Mouse (Mus musculus): Measurements from ENCODE around the gene Hsd11b1. TPM values are rescaled to one million over a fixed set of nuclear protein-coding genes. Genes with fewer than 3 reads are reported as not detected.
"Not testable (repeated sequence)": the region's sequence is repeated elsewhere in the genome, so short reads cannot be mapped to it uniquely, and the experiment has no call there.

The Hsd11b1 gene
- polyA plus RNA-seq, 1 experiment from 2014 or later, result not detected

- H3K27me3 ChIP-seq (ENCODE audit: low read depth, poor library complexity, severe bottlenecking), result 0 out of 2 replicates have a peak, but pooled peaks cover 6% of the 10 kb centered on the region
- no peaks in the 10 kb centered on the region for H3K36me3 ChIP-seq
- H3K4me3 ChIP-seq, result peak overlapping the region; percentile 52
- 11% methylated on average over 24 of the region's 24 CpGs for WGBS
- peak; percentile 65 for DNase-seq (ENCODE audit: low spot score)
- H3K27ac ChIP-seq, result peak overlapping the region; percentile 81
- H3K4me1 ChIP-seq, result peaks cover 23% of the 10 kb centered on the region
- H3K9me3 ChIP-seq (replicated peaks), result no peaks in the 10 kb centered on the region
These were observed 8.5 kb upstream of the Hsd11b1 start for GRCm38 (mm10) chr1:193272137-193272915.

GRCm38 (mm10) chr1:193270965-193271763 lies 7.3 kb upstream of the Hsd11b1 start:
- Histone ChIP-seq H3K27me3 (ENCODE audit: low read depth, poor library complexity, severe bottlenecking) (0 out of 2 replicates have a peak, but pooled peaks cover 6% of the 10 kb centered on the region), H3K4me1 (peaks cover 23% of the 10 kb centered on the region), H3K27ac (no peak overlapping the region), H3K36me3 (no peaks in the 10 kb centered on the region), H3K9me3 (replicated peaks) (no peaks in the 10 kb centered on the region), H3K4me3 (no peak overlapping the region)
- DNase-seq (ENCODE audit: low spot score), result no peak
- WGBS, result 28% methylated on average over 6 of the region's 6 CpGs

- DNase-seq (ENCODE audit: low spot score), result no peak
- H3K4me3 ChIP-seq, result no peak overlapping the region
These were observed 1.9 kb upstream of the Hsd11b1 start for GRCm38 (mm10) chr1:193265734-193266133.

DNA sequence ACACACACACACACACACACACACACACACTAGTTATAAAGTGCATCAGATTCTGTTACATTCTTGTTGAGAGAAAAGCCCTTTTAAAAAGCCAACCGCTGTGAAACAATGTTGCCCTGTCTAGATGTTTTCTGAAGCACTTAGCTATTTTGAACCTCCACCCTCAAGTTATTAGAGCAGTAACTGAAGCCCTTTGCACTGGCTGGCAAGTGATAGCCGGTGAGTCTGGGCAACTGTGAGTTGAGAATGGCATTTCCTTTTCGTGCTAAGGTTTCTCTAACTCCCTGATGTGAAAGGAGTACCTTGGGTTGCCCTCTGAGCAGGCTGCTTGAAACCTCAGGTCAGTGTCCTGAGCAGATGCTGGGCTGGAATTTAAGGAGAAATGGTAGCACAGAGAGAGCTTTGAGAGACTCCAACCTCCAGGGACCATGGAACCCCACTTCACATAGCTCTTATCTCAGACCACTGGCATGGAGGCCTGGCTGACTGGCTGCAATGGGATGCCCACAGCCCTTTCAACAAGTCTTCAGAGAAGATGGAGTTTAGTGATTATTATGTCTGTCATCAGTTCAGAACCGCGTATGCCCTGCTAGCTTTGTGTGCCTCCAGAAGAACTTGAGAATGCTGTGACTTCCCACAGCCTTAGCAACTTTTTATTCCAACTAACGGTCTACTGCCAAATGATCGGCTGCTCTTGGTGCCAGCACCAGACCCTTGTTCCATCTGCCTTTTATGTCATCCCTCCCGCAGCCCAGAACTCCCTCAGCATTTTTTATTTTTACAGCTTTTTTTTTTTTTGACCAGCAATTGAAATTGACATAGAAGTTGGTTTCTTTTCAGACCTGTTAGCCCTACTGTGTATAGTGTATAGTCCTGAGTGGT lies 608 bp downstream of the Hsd11b1 start:
- Histone ChIP-seq H3K27me3 (ENCODE audit: low read depth, poor library complexity, severe bottlenecking) (no peaks in the 10 kb centered on the region), H3K9me3 (replicated peaks) (no peaks in the 10 kb centered on the region), H3K4me1 (peaks cover 4% of the 10 kb centered on the region), H3K36me3 (no peaks in the 10 kb centered on the region), H3K4me3 (no peak overlapping the region), H3K27ac (no peak overlapping the region)
- WGBS, result 83% methylated on average over 8 of the region's 8 CpGs
- DNase-seq (ENCODE audit: low spot score), result no peak

More at GRCm38 (mm10) chr1:193265734-193266133, 1.9 kb upstream of the Hsd11b1 start:
- H3K9me3 ChIP-seq (replicated peaks), result no peaks in the 10 kb centered on the region
- no peaks in the 10 kb centered on the region for H3K27me3 ChIP-seq (ENCODE audit: low read depth, poor library complexity, severe bottlenecking)
- H3K36me3 ChIP-seq, result no peaks in the 10 kb centered on the region
- peaks cover 4% of the 10 kb centered on the region for H3K4me1 ChIP-seq
- H3K27ac ChIP-seq, result no peak overlapping the region

DNA sequence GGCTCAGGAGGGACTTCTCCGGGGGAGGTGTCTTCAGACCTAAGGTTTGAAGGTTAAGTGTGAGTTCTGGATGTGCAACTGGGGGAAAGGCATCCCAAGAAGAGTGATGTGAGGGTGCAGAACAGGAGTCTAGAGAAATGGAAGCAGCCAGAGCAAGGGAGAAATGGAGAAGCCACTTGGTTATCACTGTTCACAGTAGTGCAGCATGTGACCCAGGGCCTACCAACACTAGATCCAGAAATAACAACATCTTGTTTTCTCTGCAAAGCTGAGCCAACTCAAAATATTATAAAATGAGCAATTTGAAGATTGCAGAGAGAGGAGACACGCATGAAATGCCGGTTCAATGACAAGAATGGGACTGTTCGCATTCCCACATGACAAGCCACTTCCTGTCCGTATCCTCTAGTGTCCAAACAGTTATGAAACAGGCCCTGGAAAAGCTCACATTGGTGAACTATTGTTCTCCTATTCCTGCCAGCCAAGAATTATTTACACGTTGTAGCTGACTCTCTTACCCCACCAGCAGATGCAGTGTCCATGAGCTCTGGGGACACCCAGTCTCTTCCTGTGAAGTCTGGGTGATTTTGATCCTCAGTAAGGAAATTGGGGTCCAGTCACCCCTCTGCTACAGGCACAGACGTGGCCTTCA lies 1.9 kb downstream of the Hsd11b1 start:
- Histone ChIP-seq H3K27ac (no peak overlapping the region), H3K27me3 (ENCODE audit: low read depth, poor library complexity, severe bottlenecking) (no peaks in the 10 kb centered on the region), H3K36me3 (no peaks in the 10 kb centered on the region), H3K9me3 (replicated peaks) (no peaks in the 10 kb centered on the region), H3K4me1 (peaks cover 4% of the 10 kb centered on the region), H3K4me3 (no peak overlapping the region)
- no peak for DNase-seq (ENCODE audit: low spot score)
- WGBS, result 73% methylated on average over 7 of the region's 7 CpGs

DNA sequence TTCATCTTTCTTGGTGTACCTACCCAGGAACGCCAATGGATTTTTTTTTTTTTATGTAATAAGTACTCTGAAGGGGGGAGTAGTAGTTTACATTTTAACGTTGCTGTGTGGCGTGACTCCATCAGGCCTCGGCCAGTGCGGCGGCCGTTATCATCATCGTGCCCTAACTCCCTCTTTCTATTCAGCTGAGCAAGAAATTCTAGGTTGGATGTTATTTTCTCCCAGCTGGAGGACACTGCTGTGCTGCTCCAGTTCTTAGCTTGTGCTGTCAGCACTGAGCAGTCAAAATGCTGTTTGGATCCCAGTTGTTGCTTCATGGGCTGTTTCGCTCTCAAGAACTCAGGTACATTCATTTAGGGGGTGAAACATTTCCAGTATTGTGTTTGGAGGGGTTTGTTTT lies 4.3 kb downstream of the Hsd11b1 start:
- H3K9me3 ChIP-seq (replicated peaks), result no peaks in the 10 kb centered on the region
- peaks cover 4% of the 10 kb centered on the region for H3K4me1 ChIP-seq
- 91% methylated on average over 9 of the region's 9 CpGs for WGBS
- DNase-seq (ENCODE audit: low spot score), result no peak
- H3K27ac ChIP-seq, result no peak overlapping the region
- no peak overlapping the region for H3K4me3 ChIP-seq
- H3K36me3 ChIP-seq, result no peaks in the 10 kb centered on the region
- H3K27me3 ChIP-seq (ENCODE audit: low read depth, poor library complexity, severe bottlenecking), result no peaks in the 10 kb centered on the region

GRCm38 (mm10) chr1:193256621-193257098 lies 7.2 kb downstream of the Hsd11b1 start:
- no peak overlapping the region for H3K27ac ChIP-seq
- H3K4me1 ChIP-seq, result peaks cover 6% of the 10 kb centered on the region; the same call in 1 of the 2 replicates
- H3K27me3 ChIP-seq (ENCODE audit: low read depth, poor library complexity, severe bottlenecking), result no peaks in the 10 kb centered on the region
- no peaks in the 10 kb centered on the region for H3K36me3 ChIP-seq
- 76% methylated on average over 5 of the region's 5 CpGs for WGBS
- no peak overlapping the region for H3K4me3 ChIP-seq
- DNase-seq (ENCODE audit: low spot score), result no peak
- H3K9me3 ChIP-seq (replicated peaks), result no peaks in the 10 kb centered on the region

DNA sequence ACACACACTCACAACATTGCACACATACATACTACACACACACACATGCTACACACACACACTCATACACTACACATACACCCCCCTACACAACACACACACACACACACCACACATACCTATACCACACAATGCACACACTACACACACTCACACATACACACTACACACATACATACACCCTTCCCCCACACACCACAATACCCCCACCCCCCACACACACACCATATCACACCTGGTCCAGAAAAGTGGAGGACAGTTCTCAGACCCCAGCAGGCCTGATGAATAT lies 7.6 kb downstream of the Hsd11b1 start:
- Histone ChIP-seq H3K27me3 (ENCODE audit: low read depth, poor library complexity, severe bottlenecking) (no peaks in the 10 kb centered on the region), H3K27ac (no peak overlapping the region), H3K9me3 (replicated peaks) (no peaks in the 10 kb centered on the region), H3K36me3 (no peaks in the 10 kb centered on the region), H3K4me1 (peaks cover 6% of the 10 kb centered on the region; the same call in 1 of the 2 replicates), H3K4me3 (no peak overlapping the region)
- DNase-seq (ENCODE audit: low spot score), result no peak

- 33% methylated on average over 3 of the region's 3 CpGs for WGBS
These were observed 8.2 kb downstream of the Hsd11b1 start for GRCm38 (mm10) chr1:193255488-193256288.

GRCm38 (mm10) chr1:193255032-193255431 lies 8.8 kb downstream of the Hsd11b1 start:
- Histone ChIP-seq H3K27ac (no peak overlapping the region), H3K27me3 (ENCODE audit: low read depth, poor library complexity, severe bottlenecking) (no peaks in the 10 kb centered on the region), H3K36me3 (no peaks in the 10 kb centered on the region), H3K4me3 (no peak overlapping the region), H3K9me3 (replicated peaks) (no peaks in the 10 kb centered on the region), H3K4me1 (peaks cover 6% of the 10 kb centered on the region; the same call in 1 of the 2 replicates)
- no peak for DNase-seq (ENCODE audit: low spot score)
- 54% methylated on average over 8 of the region's 8 CpGs for WGBS

More at GRCm38 (mm10) chr1:193255488-193256288, 8.2 kb downstream of the Hsd11b1 start:
- Histone ChIP-seq H3K27me3 (ENCODE audit: low read depth, poor library complexity, severe bottlenecking) (no peaks in the 10 kb centered on the region), H3K27ac (no peak overlapping the region), H3K9me3 (replicated peaks) (no peaks in the 10 kb centered on the region), H3K4me1 (peaks cover 6% of the 10 kb centered on the region; the same call in 1 of the 2 replicates), H3K4me3 (no peak overlapping the region), H3K36me3 (no peaks in the 10 kb centered on the region)
- peak; percentile 42 for DNase-seq (ENCODE audit: low spot score)

- WGBS, result 68% methylated on average over 3 of the region's 3 CpGs
- DNase-seq (ENCODE audit: low spot score); H3K4me3 ChIP-seq; H3K4me1 ChIP-seq; H3K27me3 ChIP-seq (ENCODE audit: low read depth, poor library complexity, severe bottlenecking); H3K9me3 ChIP-seq (replicated peaks); H3K36me3 ChIP-seq; H3K27ac ChIP-seq: not testable (repeated sequence)
These were observed 10.0 kb downstream of the Hsd11b1 start for GRCm38 (mm10) chr1:193253895-193254294.

Data from limb, embryonic 10.5 days (tissue).